Mouse (Mus musculus) layer of hippocampus, adult 18-20 months (tissue): ENCODE measurements at regions not wholly inside any gene's neighbourhood (a gene's known extent, or its start where the extent isn't known, plus 50 kb on each side); places are given as distances from the start of the nearest gene placed in this dataset.
A peak's percentile ranks its signal among the peaks of the same experiment; 100 is the strongest.

Source experiments
- DNase-seq, 2 experiments: peaks; one replicate each; pipeline ENCODE4 v3.0.0; 2022; ENCODE audit warnings: low spot score in 2 of 2

DNA sequence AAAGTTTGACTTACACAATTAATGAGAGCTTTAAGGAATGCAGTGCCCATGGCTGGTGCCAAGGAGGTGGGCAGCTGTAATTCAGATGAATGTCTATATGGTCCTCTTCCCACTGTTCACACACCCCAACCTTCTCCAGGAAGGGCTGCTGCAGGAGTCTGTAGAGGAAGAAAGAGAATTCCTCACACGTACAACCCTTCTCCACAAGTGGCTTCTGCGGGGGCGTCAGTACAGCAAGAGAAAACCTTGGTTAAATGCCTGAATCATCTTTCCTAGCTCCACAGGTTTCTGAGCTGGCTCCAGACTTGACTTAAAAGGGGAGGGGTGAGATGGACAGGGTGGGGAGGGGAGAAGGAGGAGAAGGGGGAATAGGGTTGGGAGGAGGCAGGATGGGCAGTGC, 306.3 kb downstream of the Tbc1d1 start:
- no peak for DNase-seq

DNA sequence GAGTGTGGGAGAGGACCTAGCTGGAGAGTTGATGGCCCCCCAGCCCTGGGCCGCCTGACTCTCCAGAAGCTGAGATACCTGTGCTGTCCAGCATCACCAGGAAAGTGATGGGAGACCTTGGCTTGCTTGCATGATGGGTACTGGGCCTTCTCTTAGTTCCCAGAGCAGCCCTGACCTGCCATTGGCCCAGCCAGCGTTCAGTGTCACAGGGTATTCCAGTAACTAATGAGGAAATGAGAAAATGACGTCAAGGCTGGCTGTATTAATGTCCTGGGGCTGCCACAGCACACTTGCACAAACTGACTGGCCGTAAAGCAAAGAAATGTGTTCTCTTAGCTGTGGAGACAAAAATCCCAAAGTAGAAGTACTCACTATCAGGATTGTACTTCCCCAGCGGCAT, 307.5 kb downstream of the Tbc1d1 start:
- DNase-seq: no peak

DNA sequence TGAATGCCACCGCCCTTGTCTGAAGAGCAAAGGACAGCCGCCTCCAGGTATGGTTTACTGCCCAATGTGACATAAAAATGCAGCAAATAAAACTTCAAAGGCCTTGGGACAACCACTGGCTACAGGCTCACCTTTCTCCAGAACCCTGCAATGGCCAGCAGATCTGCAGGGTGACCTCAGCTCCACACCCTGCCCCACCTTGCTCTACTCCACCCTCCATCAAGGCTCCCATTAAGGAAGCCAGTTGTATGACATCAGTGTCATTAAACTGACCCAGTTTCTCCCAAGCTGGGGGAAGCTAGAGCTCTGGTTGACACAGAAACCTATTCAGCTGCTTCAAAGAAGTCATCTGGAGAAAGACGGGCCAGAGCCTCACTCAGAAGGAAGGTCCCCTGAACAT, 310.2 kb downstream of the Tbc1d1 start:
- DNase-seq: no peak

DNA sequence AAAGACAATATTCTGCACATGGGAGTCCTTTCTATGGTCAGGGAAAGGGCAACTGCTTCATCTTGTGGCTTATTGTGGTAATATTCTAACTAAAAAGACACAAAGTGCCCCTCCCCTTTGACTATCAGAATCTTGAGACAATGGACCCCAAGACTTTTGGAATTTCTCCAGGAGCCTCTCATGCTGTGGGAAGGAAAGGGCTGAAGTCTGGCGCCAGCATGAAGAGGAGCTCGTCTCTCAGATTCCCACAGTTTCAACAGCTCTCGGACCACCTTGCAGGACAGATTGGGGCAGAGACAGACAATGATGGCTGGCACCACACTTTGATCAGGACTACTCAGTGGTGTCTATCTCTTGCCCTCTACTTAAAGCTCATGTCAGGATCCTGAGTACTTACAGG, 311.8 kb downstream of the Tbc1d1 start:
- DNase-seq: no peak

DNA sequence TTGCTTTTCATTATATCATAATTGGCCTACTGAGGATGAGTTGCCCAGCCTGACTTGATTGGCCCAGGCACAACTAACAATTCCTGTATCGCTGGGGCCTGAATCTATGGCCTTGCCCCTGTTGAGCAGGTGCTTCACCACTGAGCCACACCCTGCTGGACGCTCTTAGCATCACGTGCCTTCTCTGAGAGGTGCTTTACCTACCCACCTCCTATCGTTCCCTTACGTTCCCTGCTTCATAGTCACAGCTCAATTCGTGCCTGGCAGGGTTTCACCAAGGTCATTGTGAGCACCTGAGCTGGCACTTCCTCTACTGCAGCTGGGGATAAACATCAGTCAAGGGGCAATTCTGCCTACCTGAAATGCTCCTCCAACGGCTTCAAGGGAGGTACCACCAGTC, 312.2 kb downstream of the Tbc1d1 start:
- no peak for DNase-seq

- no peak for DNase-seq
These were observed 315.9 kb downstream of the Tbc1d1 start for GRCm38 (mm10) chr5:64472008-64472407.

- DNase-seq: no peak
These were observed 316.3 kb downstream of the Tbc1d1 start for GRCm38 (mm10) chr5:64472415-64472814.

- DNase-seq: no peak
These were observed 318.8 kb downstream of the Tbc1d1 start for GRCm38 (mm10) chr5:64474868-64475267.

GRCm38 (mm10) chr5:64475736-64476519, 319.8 kb downstream of the Tbc1d1 start:
- no peak for DNase-seq

DNA sequence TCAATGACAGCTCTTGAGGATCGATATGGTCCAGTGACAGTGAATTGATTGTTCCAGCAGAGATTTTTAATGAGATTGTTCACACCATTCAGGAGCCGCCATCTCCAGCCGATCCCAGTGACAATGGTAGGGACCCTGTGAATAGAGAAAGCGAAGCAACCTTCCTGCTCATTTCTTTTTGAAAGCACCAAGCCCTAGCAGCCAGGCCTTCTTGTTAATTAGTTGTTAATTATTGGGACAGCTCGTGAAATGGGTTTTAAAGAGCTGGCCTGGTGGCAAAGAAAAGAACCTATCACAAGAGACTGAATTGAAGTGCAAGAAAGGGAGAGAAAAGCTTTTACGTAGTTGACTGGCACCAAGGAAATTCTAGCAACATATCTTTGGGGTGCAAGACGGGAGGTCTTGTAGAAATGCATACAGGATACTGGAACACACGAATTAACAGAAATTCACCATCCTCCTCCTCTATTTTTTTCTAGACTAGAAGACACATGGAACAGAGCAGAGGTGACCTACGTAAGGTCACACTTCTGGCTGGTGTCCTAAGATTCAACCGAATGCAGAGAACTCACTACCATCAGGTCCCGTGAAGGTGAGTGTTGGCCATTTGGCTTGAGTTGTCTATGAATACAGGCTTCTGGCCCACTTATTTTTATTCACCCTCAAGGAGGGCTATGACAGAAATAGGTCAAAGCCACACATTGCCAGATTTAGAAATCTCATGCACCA, 320.7 kb downstream of the Tbc1d1 start:
- DNase-seq: no peak

DNA sequence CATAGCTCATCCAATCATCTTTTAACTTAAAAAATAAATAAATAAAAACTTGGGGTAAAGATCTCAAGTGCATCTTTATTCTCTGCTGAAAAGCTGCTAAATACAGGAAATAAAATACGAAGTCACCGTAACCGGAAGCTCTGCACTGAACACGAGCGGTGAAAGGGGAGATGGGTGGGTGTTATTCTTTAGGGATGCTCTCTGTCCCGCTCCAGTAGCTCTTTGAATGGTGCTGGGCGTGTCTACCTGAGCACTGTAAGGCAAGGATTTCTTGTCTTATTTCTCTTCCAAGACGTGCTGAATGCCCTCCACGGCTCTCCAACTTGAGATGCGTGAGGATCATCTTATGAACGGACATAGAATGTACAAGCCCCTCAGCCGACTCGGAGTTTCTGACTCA, 322.0 kb downstream of the Tbc1d1 start:
- no peak for DNase-seq

GRCm38 (mm10) chr5:64478599-64479214, 322.6 kb downstream of the Tbc1d1 start:
- DNase-seq: no peak

DNA sequence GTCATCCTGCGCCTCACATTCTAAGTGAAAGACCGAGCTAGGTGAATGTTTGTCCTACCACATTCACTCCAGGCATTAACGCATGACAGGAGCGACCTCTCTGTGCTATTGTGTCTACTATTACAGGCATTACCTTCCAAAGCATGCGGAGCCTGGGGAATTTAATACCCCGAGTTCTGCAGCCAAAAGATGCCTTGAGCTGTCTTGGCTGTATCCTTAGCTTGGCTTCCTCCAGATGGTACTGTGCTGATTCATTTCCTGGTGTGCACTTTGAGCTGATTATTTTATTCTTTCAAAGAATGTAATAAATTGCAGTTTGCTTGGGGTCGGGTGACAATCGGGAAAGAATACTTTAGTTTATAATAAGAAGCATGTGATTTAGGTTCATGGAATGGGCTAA, 323.2 kb downstream of the Tbc1d1 start:
- peak; percentile 35 to 48 for DNase-seq

DNA sequence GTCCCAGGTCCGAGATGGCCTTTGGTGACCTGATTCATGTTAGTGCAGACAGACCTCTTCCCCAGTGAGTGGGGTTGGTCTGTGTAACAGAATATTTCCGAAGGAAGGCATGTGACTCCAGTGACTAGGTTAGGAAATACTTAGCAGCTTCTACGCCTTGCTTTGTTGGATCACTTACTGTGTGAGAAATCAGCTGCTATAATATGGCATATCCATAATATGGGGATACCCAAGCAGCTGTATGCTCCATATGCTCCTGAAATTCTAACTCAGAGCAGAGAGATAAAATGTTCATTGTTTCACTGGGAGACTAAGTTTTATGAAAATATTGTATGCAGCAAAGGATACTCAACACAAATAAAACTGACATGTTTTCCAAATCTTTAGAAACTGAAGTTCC, 318.1 kb upstream of the Klf3 start:
- no peak for DNase-seq

- no peak for DNase-seq
These were observed 317.3 kb upstream of the Klf3 start for GRCm38 (mm10) chr5:64485856-64486255.

GRCm38 (mm10) chr5:64486761-64487160, 316.4 kb upstream of the Klf3 start:
- DNase-seq: no peak

DNA sequence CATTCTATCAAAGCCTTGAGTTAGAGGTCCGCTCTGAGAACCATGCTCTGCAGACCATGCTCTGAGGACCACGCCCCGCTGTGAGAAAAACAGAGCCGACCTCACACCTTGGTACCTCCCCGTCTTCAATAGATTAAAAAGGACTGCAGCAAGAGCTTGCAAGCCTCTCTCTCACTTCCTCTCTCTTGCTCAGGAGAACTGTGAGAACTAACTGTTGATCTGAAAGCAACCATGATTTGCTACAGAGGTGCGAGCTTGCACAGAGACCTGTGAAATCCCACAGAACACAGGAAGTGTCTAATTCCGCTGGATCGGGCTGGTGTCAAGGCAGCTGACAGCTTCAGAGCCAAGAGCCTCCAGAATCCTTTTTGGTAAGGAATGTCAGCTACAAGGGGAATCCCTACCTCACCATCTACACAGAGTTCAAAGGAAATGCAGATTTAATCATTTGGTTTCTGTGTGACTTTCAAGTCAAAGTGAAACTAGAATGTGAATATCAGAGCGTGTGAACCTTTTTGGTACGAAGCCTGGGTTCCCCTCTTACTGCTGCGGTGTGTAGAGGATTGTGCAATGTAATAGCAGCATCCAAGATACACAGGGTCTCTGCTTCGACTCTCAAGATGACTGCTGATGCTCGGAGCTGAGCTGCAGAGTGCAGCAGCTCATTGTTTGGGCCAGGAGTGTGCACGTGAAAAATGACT, 315.3 kb upstream of the Klf3 start:
- no peak for DNase-seq

DNA sequence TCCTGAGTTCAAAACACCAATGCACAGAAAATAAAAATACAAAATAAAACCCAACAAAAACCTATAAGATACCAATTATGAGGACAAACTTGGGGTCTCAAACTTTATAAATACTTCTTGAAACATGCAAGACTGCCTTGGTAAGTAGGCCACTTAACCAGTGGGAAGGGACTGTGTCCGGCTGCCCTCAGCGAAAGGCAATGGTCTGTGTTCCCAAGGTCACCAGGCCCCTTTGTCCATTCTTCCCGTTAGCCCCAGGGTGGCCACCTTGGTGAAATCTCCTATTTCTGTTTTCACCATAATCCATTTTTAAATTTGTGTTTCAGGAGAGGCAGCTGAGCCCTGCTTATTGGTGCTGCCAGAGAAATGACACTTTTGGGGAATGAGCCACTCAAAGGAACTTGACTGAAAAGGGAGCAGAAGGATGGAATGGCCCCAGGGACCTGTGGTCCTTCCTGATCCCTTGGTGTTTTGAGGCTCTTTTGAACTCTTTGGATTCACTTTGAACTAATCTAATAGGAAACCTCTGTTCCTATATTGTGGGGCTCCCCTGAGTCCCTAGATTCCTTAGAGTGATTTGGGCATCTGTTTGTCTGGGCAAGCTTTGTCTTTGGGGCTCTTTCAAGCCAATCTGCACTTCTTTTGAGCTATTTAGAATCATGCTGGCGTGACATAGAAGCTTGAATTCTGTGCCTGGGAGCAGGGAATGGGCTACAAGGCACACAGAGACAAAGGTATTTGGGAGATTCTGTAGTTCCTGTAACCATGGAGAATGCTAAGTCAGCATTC, 313.3 kb upstream of the Klf3 start:
- DNase-seq: no peak

GRCm38 (mm10) chr5:64490445-64490950, 312.7 kb upstream of the Klf3 start:
- peak in 1 of 2 experiments; percentile 37 for DNase-seq

DNA sequence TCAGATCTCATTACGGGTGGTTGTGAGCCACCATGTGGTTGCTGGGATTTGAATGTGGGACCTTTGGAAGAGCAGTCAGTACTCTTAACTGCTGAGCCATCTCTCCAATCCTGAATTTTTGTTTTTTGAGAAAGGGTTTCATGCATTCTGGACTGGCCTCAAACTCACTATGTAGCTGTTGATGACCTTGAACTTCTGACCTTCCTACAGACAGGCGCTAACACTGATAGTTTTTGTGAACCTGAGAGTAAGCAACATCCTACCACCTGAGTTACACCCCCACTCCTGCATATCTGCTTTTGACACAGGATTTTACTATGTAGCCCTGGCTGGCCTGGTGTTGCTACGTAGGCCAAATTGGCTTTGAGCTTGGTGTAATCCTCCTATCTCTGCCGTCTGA, 308.8 kb upstream of the Klf3 start:
- no peak for DNase-seq

DNA sequence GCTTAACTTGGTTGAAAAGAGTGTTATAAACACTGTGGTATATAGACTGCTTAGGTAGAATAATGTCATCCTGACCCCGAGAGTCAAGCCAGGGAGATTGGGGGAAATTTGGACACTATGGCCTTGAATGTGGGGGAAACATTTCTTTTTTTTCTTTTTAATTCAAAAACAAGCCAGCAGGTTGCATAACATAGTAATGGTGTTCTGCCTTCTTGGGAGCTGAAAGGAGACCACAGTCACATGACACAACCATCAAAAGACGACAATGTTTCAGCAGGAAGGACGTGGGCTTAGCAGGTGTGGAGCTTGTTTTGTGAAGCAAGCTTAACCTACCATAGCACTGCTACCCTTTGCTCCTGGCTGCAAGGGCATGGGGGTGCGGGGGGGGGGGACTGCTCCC, 306.3 kb upstream of the Klf3 start:
- no peak for DNase-seq
